Mouse (Mus musculus): ENCODE measurements around the gene Sypl. TPM values are rescaled to one million over a fixed set of nuclear protein-coding genes. Genes with fewer than 3 reads are reported as not detected.

Sypl gene
- polyA plus RNA-seq, 1 experiment from 2014 or later, result 47.1 TPM

- H3K4me1 ChIP-seq, result peaks cover 14% of the 10 kb centered on the region
- ATAC-seq (ENCODE audit: low FRiP score), result no peak
- no peak overlapping the region for H3K4me3 ChIP-seq (replicated peaks)
- H3K27ac ChIP-seq, result no peak overlapping the region
- 38% methylated on average over 3 of the region's 3 CpGs for WGBS
- no peak overlapping the region for H3K9ac ChIP-seq
- H3K9me3 ChIP-seq, result no peaks in the 10 kb centered on the region
- H3K27me3 ChIP-seq, result no peaks in the 10 kb centered on the region
- no peak overlapping the region for H3K4me2 ChIP-seq
- H3K36me3 ChIP-seq (replicated peaks), result no peaks in the 10 kb centered on the region
These were observed 56.3 kb downstream of the Sypl start for GRCm38 (mm10) chr12:33010026-33010425.

- peaks cover 15% of the 10 kb centered on the region for H3K4me1 ChIP-seq
- H3K36me3 ChIP-seq (replicated peaks), result no peaks in the 10 kb centered on the region
- peak; percentile 75 for ATAC-seq (ENCODE audit: low FRiP score)
- no peaks in the 10 kb centered on the region for H3K9me3 ChIP-seq
- 0 out of 2 replicates have a peak, but pooled peaks cover 4% of the 10 kb centered on the region for H3K27me3 ChIP-seq
- H3K27ac ChIP-seq, result peak overlapping the region; percentile 80
- no peak overlapping the region for H3K9ac ChIP-seq
- WGBS, result 41% methylated on average over 7 of the region's 7 CpGs
- H3K4me3 ChIP-seq (replicated peaks), result no peak overlapping the region
- H3K4me2 ChIP-seq, result no peak overlapping the region
These were observed 60.5 kb downstream of the Sypl start for GRCm38 (mm10) chr12:33014050-33014796.

- no peaks in the 10 kb centered on the region for H3K9me3 ChIP-seq
- H3K36me3 ChIP-seq (replicated peaks), result no peaks in the 10 kb centered on the region
- no peak overlapping the region for H3K9ac ChIP-seq
- 0 out of 2 replicates have a peak, but pooled peaks have one; percentile 15 for ATAC-seq (ENCODE audit: low FRiP score)
- 0 out of 2 replicates have a peak, but pooled peaks cover 4% of the 10 kb centered on the region for H3K27me3 ChIP-seq
- H3K4me3 ChIP-seq (replicated peaks), result no peak overlapping the region
- H3K27ac ChIP-seq, result peak overlapping the region; percentile 80
- H3K4me2 ChIP-seq, result no peak overlapping the region
- H3K4me1 ChIP-seq, result peaks cover 15% of the 10 kb centered on the region
- WGBS, result 85% methylated on average over 1 of the region's 1 CpGs
These were observed 61.4 kb downstream of the Sypl start for GRCm38 (mm10) chr12:33015103-33015502.

- WGBS, result 81% methylated on average over 7 of the region's 7 CpGs
- ATAC-seq (ENCODE audit: low FRiP score), result no peak
These were observed 63.4 kb downstream of the Sypl start for GRCm38 (mm10) chr12:33016824-33017705.

GRCm38 (mm10) chr12:33018601-33019000 lies 64.9 kb downstream of the Sypl start:
- peaks cover 17% of the 10 kb centered on the region for H3K4me1 ChIP-seq
- no peak overlapping the region for H3K4me3 ChIP-seq (replicated peaks)

More at GRCm38 (mm10) chr12:33016824-33017705, 63.4 kb downstream of the Sypl start:
- Histone ChIP-seq H3K9me3 (no peaks in the 10 kb centered on the region), H3K27ac (no peak overlapping the region), H3K4me2 (no peak overlapping the region), H3K4me3 (replicated peaks) (no peak overlapping the region), H3K36me3 (replicated peaks) (no peaks in the 10 kb centered on the region), H3K4me1 (peaks cover 15% of the 10 kb centered on the region), H3K27me3 (0 out of 2 replicates have a peak, but pooled peaks cover 4% of the 10 kb centered on the region), H3K9ac (no peak overlapping the region)

GRCm38 (mm10) chr12:33020011-33020410 lies 66.3 kb downstream of the Sypl start:
- Histone ChIP-seq H3K4me2 (no peak overlapping the region), H3K9me3 (no peaks in the 10 kb centered on the region), H3K4me3 (replicated peaks) (no peak overlapping the region), H3K4me1 (peaks cover 5% of the 10 kb centered on the region; the same call in 1 of the 2 replicates), H3K27me3 (0 out of 2 replicates have a peak, but pooled peaks cover 4% of the 10 kb centered on the region), H3K27ac (no peak overlapping the region), H3K36me3 (replicated peaks) (no peaks in the 10 kb centered on the region), H3K9ac (no peak overlapping the region)
- no peak for ATAC-seq (ENCODE audit: low FRiP score)
- WGBS, result 95% methylated on average over 6 of the region's 6 CpGs

More at GRCm38 (mm10) chr12:33018601-33019000, 64.9 kb downstream of the Sypl start:
- no peak overlapping the region for H3K9ac ChIP-seq
- H3K27ac ChIP-seq, result no peak overlapping the region
- no peaks in the 10 kb centered on the region for H3K9me3 ChIP-seq
- H3K36me3 ChIP-seq (replicated peaks), result no peaks in the 10 kb centered on the region
- 71% methylated on average over 4 of the region's 4 CpGs for WGBS
- H3K27me3 ChIP-seq, result 0 out of 2 replicates have a peak, but pooled peaks cover 4% of the 10 kb centered on the region
- H3K4me2 ChIP-seq, result no peak overlapping the region
- ATAC-seq (ENCODE audit: low FRiP score), result no peak

GRCm38 (mm10) chr12:33021140-33021539 lies 67.4 kb downstream of the Sypl start:
- Histone ChIP-seq H3K36me3 (replicated peaks) (no peaks in the 10 kb centered on the region), H3K9me3 (no peaks in the 10 kb centered on the region), H3K27me3 (peaks cover 9% of the 10 kb centered on the region; the same call in 1 of the 2 replicates), H3K4me1 (0 out of 2 replicates have a peak, but pooled peaks cover 2% of the 10 kb centered on the region), H3K4me2 (no peak overlapping the region), H3K27ac (no peak overlapping the region), H3K4me3 (replicated peaks) (no peak overlapping the region), H3K9ac (no peak overlapping the region)
- no peak for ATAC-seq (ENCODE audit: low FRiP score)
- WGBS, result 89% methylated on average over 9 of the region's 9 CpGs

- Histone ChIP-seq H3K4me2 (no peak overlapping the region), H3K36me3 (replicated peaks) (no peaks in the 10 kb centered on the region), H3K4me3 (replicated peaks) (no peak overlapping the region), H3K27me3 (peaks cover 15% of the 10 kb centered on the region; the same call in 1 of the 2 replicates), H3K4me1 (0 out of 2 replicates have a peak, but pooled peaks cover 2% of the 10 kb centered on the region), H3K9ac (no peak overlapping the region), H3K27ac (no peak overlapping the region), H3K9me3 (no peaks in the 10 kb centered on the region)
- WGBS, result 95% methylated on average over 4 of the region's 4 CpGs
- ATAC-seq (ENCODE audit: low FRiP score), result no peak
These were observed 68.1 kb downstream of the Sypl start for GRCm38 (mm10) chr12:33021751-33022150.

- WGBS, result 87% methylated on average over 6 of the region's 6 CpGs
- Histone ChIP-seq H3K9ac (no peak overlapping the region), H3K4me3 (replicated peaks) (no peak overlapping the region), H3K27me3 (peaks cover 38% of the 10 kb centered on the region), H3K27ac (no peak overlapping the region), H3K36me3 (replicated peaks) (no peaks in the 10 kb centered on the region), H3K9me3 (no peaks in the 10 kb centered on the region), H3K4me1 (peaks cover 17% of the 10 kb centered on the region), H3K4me2 (no peak overlapping the region)
- no peak for ATAC-seq (ENCODE audit: low FRiP score)
These were observed 70.8 kb downstream of the Sypl start for GRCm38 (mm10) chr12:33024524-33024923.

GRCm38 (mm10) chr12:33027093-33027492 lies 73.4 kb downstream of the Sypl start:
- Histone ChIP-seq H3K4me2 (peak overlapping the region; percentile 31; the same call in 1 of the 2 replicates), H3K9me3 (no peaks in the 10 kb centered on the region), H3K4me3 (replicated peaks) (no peak overlapping the region), H3K9ac (no peak overlapping the region), H3K36me3 (replicated peaks) (no peaks in the 10 kb centered on the region), H3K4me1 (peaks cover 21% of the 10 kb centered on the region), H3K27ac (no peak overlapping the region), H3K27me3 (peaks cover 62% of the 10 kb centered on the region)
- peak; percentile 83 for ATAC-seq (ENCODE audit: low FRiP score)
- 3% methylated on average over 10 of the region's 10 CpGs for WGBS

GRCm38 (mm10) chr12:33028109-33028691 lies 74.5 kb downstream of the Sypl start:
- no peak overlapping the region for H3K4me3 ChIP-seq (replicated peaks)
- no peak overlapping the region for H3K9ac ChIP-seq
- H3K4me1 ChIP-seq, result peaks cover 18% of the 10 kb centered on the region
- H3K4me2 ChIP-seq, result no peak overlapping the region
- ATAC-seq (ENCODE audit: low FRiP score), result no peak
- H3K27me3 ChIP-seq, result peaks cover 73% of the 10 kb centered on the region
- H3K27ac ChIP-seq, result no peak overlapping the region
- H3K36me3 ChIP-seq (replicated peaks), result no peaks in the 10 kb centered on the region
- no peaks in the 10 kb centered on the region for H3K9me3 ChIP-seq
- WGBS, result 54% methylated on average over 10 of the region's 10 CpGs

GRCm38 (mm10) chr12:33028708-33029107 lies 75.0 kb downstream of the Sypl start:
- H3K9ac ChIP-seq, result no peak overlapping the region
- H3K9me3 ChIP-seq, result no peaks in the 10 kb centered on the region
- H3K4me2 ChIP-seq, result no peak overlapping the region
- peaks cover 18% of the 10 kb centered on the region for H3K4me1 ChIP-seq
- H3K27me3 ChIP-seq, result peaks cover 78% of the 10 kb centered on the region
- H3K4me3 ChIP-seq (replicated peaks), result no peak overlapping the region
- peak; percentile 37; the same call in 1 of the 2 replicates for ATAC-seq (ENCODE audit: low FRiP score)
- 55% methylated on average over 13 of the region's 13 CpGs for WGBS
- H3K36me3 ChIP-seq (replicated peaks), result no peaks in the 10 kb centered on the region
- H3K27ac ChIP-seq, result no peak overlapping the region

Data from forebrain, embryonic 12.5 days (tissue).